Mouse (Mus musculus): ENCODE results near the gene Map2k6.

- TF ChIP-seq POLR2A (IDR thresholded peaks at IDR 0.05; ENCODE audit: control insufficient read depth, extremely low read depth, insufficient read depth, low read length, poor library complexity) (no peak), CTCF (IDR thresholded peaks at IDR 0.05; ENCODE audit: borderline replicate concordance, control insufficient read depth, extremely low read depth, insufficient read depth, low read length, poor library complexity) (no peak)
Observed at GRCm38 (mm10) chr11:110563801-110564200, 164.9 kb downstream of the Map2k6 start.
